Mouse (Mus musculus) CH12.LX (cell line): ENCODE measurements around the gene Ift140. TPM values are rescaled to one million over a fixed set of nuclear protein-coding genes. Genes with fewer than 3 reads are reported as not detected.

ENCODE experiments used
- DNase-seq: peaks from one replicate; pipeline ENCODE4 v3.0.0-alpha.2; 2013; ENCODE audit errors: extremely low read depth
- H3K27ac ChIP-seq: 2 replicates; pipeline ENCODE4 v1.5.1; 2012; ENCODE audit warnings: low read depth, mild to moderate bottlenecking, control low read depth, moderate library complexity; ENCODE audit not compliant: insufficient read depth
- H3K27me3 ChIP-seq: replicated peaks from 2 replicates; pipeline ENCODE3; 2012; ENCODE audit warnings: inconsistent platforms
- H3K36me3 ChIP-seq, 2 experiments: replicated peaks in 1 of 2; 2 replicates each; pipeline versions ENCODE3 to v1.6.1; 2012; ENCODE audit warnings: inconsistent platforms in 1 of 2, low read length in 1 of 2, mild to moderate bottlenecking in 1 of 2, mixed read lengths in 1 of 2, moderate library complexity in 1 of 2; ENCODE audit not compliant: control insufficient read depth in 1 of 2, insufficient read depth in 1 of 2
- H3K4me1 ChIP-seq, 2 experiments: 2 replicates each; pipeline ENCODE4 v1.6.1; 2012; ENCODE audit warnings: inconsistent platforms in 1 of 2, moderate library complexity in 1 of 2; ENCODE audit not compliant: insufficient read depth in 2 of 2, control insufficient read depth in 1 of 2
- H3K4me2 ChIP-seq: 2 replicates; pipeline ENCODE4 v1.6.1; 2012; ENCODE audit warnings: low read depth, mild to moderate bottlenecking, control low read depth; ENCODE audit not compliant: poor library complexity, insufficient read depth, severe bottlenecking
- H3K4me3 ChIP-seq, 3 experiments: fragments of 150-350 bp in 1 of 3; sonication (generic) in 1 of 3; replicated peaks in 1 of 3; 2 replicates each; pipeline versions ENCODE3 to v1.5.1; 2011 to 2012; ENCODE audit warnings: low read depth in 2 of 3, low read length in 2 of 3, mild to moderate bottlenecking in 2 of 3, moderate library complexity in 2 of 3, control low read depth in 1 of 3, improper control_type of control experiment in 1 of 3, inconsistent platforms in 1 of 3, mixed read lengths in 1 of 3; ENCODE audit not compliant: poor library complexity in 1 of 3
- H3K79me2 ChIP-seq: replicated peaks from 2 replicates; pipeline ENCODE4 v1.6.1; 2012; ENCODE audit warnings: mild to moderate bottlenecking, moderate library complexity; ENCODE audit not compliant: control insufficient read depth, poor library complexity, insufficient read depth, severe bottlenecking; ENCODE audit errors: extremely low read depth
- H3K9ac ChIP-seq: 2 replicates; pipeline ENCODE4 v1.6.1; 2012; ENCODE audit warnings: low read depth, mild to moderate bottlenecking, control low read depth, moderate library complexity; ENCODE audit not compliant: insufficient read depth
- H3K9me3 ChIP-seq: replicated peaks from 2 replicates; pipeline ENCODE3; 2012; ENCODE audit warnings: low read length, inconsistent platforms, mixed read lengths
- BHLHE40 ChIP-seq: IDR thresholded peaks from 2 replicates; pipeline ENCODE4 v1.6.1; 2011; ENCODE audit warnings: mild to moderate bottlenecking, low read depth, low read length, improper control_type of control experiment
- CHD1 ChIP-seq: IDR thresholded peaks from 2 replicates; pipeline ENCODE4 v1.6.1; 2012; ENCODE audit warnings: low read depth, low read length, improper control_type of control experiment, inconsistent platforms
- CHD2 ChIP-seq: IDR thresholded peaks from 2 replicates; pipeline ENCODE4 v1.6.1; 2011; ENCODE audit warnings: low read length, improper control_type of control experiment
- E2F4 ChIP-seq: IDR thresholded peaks from 2 replicates; pipeline ENCODE4 v1.6.1; 2011; ENCODE audit warnings: low read depth, low read length, improper control_type of control experiment; ENCODE audit not compliant: insufficient replicate concordance
- GABPA ChIP-seq: IDR thresholded peaks from 2 replicates; pipeline ENCODE4 v1.6.1; 2012; ENCODE audit warnings: low read depth, low read length, improper control_type of control experiment, inconsistent platforms; ENCODE audit not compliant: insufficient replicate concordance
- JUN ChIP-seq: IDR thresholded peaks from 2 replicates; pipeline ENCODE4 v1.6.1; 2011; ENCODE audit warnings: low read depth, mild to moderate bottlenecking, low read length, improper control_type of control experiment, moderate library complexity; ENCODE audit not compliant: insufficient read depth
- KAT2A ChIP-seq: IDR thresholded peaks from 2 replicates; pipeline ENCODE4 v1.6.1; 2012; ENCODE audit warnings: low read length, improper control_type of control experiment, inconsistent platforms; ENCODE audit not compliant: insufficient replicate concordance
- MAFK ChIP-seq: IDR thresholded peaks from 2 replicates; pipeline ENCODE4 v1.6.1; 2011; ENCODE audit warnings: low read length, improper control_type of control experiment; ENCODE audit not compliant: insufficient replicate concordance
- MAX ChIP-seq: IDR thresholded peaks from 2 replicates; pipeline ENCODE4 v1.6.1; 2011; ENCODE audit warnings: low read length, improper control_type of control experiment
- MEF2A ChIP-seq: IDR thresholded peaks from 2 replicates; pipeline ENCODE4 v1.6.1; 2014; ENCODE audit warnings: low read depth, mild to moderate bottlenecking, inconsistent platforms, low read length, improper control_type of control experiment, borderline replicate concordance
- MYC ChIP-seq: IDR thresholded peaks from 2 replicates; pipeline ENCODE4 v1.6.1; 2011; ENCODE audit warnings: low read depth, mild to moderate bottlenecking, improper control_type of control experiment, low read length
- NELFE ChIP-seq: IDR thresholded peaks from 2 replicates; pipeline ENCODE4 v1.6.1; 2011; ENCODE audit warnings: low read depth, low read length, improper control_type of control experiment
- NRF1 ChIP-seq: IDR thresholded peaks from 2 replicates; pipeline ENCODE4 v1.6.1; 2014; ENCODE audit warnings: low read depth, mild to moderate bottlenecking, inconsistent platforms, low read length, improper control_type of control experiment, moderate library complexity
- PAX5 ChIP-seq: IDR thresholded peaks from 2 replicates; pipeline ENCODE4 v1.6.1; 2012; ENCODE audit warnings: low read length, inconsistent platforms, mixed read lengths
- POLR2A ChIP-seq: IDR thresholded peaks from 2 replicates; pipeline ENCODE4 v1.6.1; 2011; ENCODE audit warnings: low read depth, mild to moderate bottlenecking, improper control_type of control experiment, low read length
- RAD21 ChIP-seq: IDR thresholded peaks from 2 replicates; pipeline ENCODE4 v1.6.1; 2011; ENCODE audit warnings: low read depth, mild to moderate bottlenecking, low read length, improper control_type of control experiment, moderate library complexity
- RCOR1 ChIP-seq: conservative IDR thresholded peaks from 2 replicates; pipeline ENCODE4 v1.6.1; 2012; ENCODE audit warnings: low read depth, mild to moderate bottlenecking, inconsistent platforms, low read length, improper control_type of control experiment
- SIN3A ChIP-seq: IDR thresholded peaks from 2 replicates; pipeline ENCODE4 v1.6.1; 2012; ENCODE audit warnings: low read length, improper control_type of control experiment, inconsistent platforms
- SMC3 ChIP-seq: IDR thresholded peaks from 2 replicates; pipeline ENCODE4 v1.6.1; 2011; ENCODE audit warnings: low read depth, low read length, improper control_type of control experiment
- USF1 ChIP-seq: IDR thresholded peaks from 2 replicates; pipeline ENCODE4 v1.6.1; 2014; ENCODE audit warnings: low read depth, mild to moderate bottlenecking, inconsistent platforms, low read length, improper control_type of control experiment
- USF2 ChIP-seq: conservative IDR thresholded peaks from 2 replicates; pipeline ENCODE4 v1.6.1; 2011; ENCODE audit warnings: low read depth, low read length, improper control_type of control experiment
- ZC3H11A ChIP-seq: IDR thresholded peaks from 2 replicates; pipeline ENCODE4 v1.6.1; 2012; ENCODE audit warnings: low read depth, mild to moderate bottlenecking, inconsistent platforms, low read length, improper control_type of control experiment
- dilution Hi-C: fragments of 300-500 bp; cut with MboI; formaldehyde crosslinking; loops from 2 replicates; pipeline ENCODE4 v1.14.3; 2020; ENCODE audit warnings: low sequenced_read_pairs; ENCODE audit not compliant: extremely low pct_unique_long_range_greater_than_20kb, extremely low pct_ligation_motif_present
- in situ Hi-C: fragments of 300-500 bp; cut with MboI; formaldehyde crosslinking; loops from 3 replicates; pipeline ENCODE4 v1.14.3; 2019; ENCODE audit warnings: low sequenced_read_pairs, low pct_ligation_motif_present, low pct_unique_long_range_greater_than_20kb, mixed read lengths
- polyA plus RNA-seq: library from polyadenylated mRNA; unstranded; fragments of >175 nt; gene quantifications from 2 replicates; pipeline ENCODE4 v1.2.1, GENCODE M21; 2012; ENCODE audit warnings: low read depth; ENCODE audit not compliant: insufficient read length
- total RNA-seq, 2 experiments: library from RNA; depleted of rRNA; stranded (reverse); fragments of 300-350 nt in 1 of 2; fragments of >200 nt in 1 of 2; gene quantifications; 2 replicates each; pipeline ENCODE4 v1.2.3; 2012 to 2014

The Ift140 gene
- total and polyA plus RNA-seq, 3 experiments, result 24.4 to 34.8 (median 26.4) TPM

- Histone ChIP-seq H3K36me3 (peaks cover 73 to 94% of the 10 kb centered on the region in 2 experiments), H3K79me2 (no peaks in the 10 kb centered on the region), H3K4me1 (peaks cover 5 to 7% of the 10 kb centered on the region in 2 experiments; a peak in 3 of 4 replicates), H3K4me2 (no peak overlapping the region), H3K9me3 (no peaks in the 10 kb centered on the region), H3K27ac (no peak overlapping the region), H3K4me3 (no peak overlapping the region), H3K9ac (no peak overlapping the region), H3K27me3 (no peaks in the 10 kb centered on the region)
- dilution Hi-C loops (no loop called here), in situ Hi-C loops (no loop called here)
- no peak for DNase-seq
- TF ChIP-seq PAX5 (no peak), KAT2A (no peak), NELFE (no peak), JUN (no peak), SMC3 (no peak), MYC (no peak), CHD2 (no peak), CHD1 (no peak), MAFK (no peak), BHLHE40 (no peak), MEF2A (no peak), USF1 (no peak)
Observed at GRCm38 (mm10) chr17:24987221-24987620, 28.7 kb upstream of the Ift140 start.

GRCm38 (mm10) chr17:24994721-24995120 is 21.2 kb upstream of the Ift140 start:
- H3K27me3 ChIP-seq, result no peaks in the 10 kb centered on the region
- in situ Hi-C loops (no loop called here), dilution Hi-C loops (no loop called here)

More at GRCm38 (mm10) chr17:24994721-24995120, 21.2 kb upstream of the Ift140 start:
- H3K36me3 ChIP-seq, result peaks cover 75 to 98% of the 10 kb centered on the region in 2 experiments
- no peak overlapping the region for H3K9ac ChIP-seq
- H3K9me3 ChIP-seq, result no peaks in the 10 kb centered on the region
- no peak for DNase-seq
- no peak overlapping the region for H3K27ac ChIP-seq
- H3K4me2 ChIP-seq, result no peak overlapping the region
- no peaks in the 10 kb centered on the region for H3K79me2 ChIP-seq
- no peak overlapping the region for H3K4me3 ChIP-seq
- H3K4me1 ChIP-seq, result no peaks in the 10 kb centered on the region
- no peak for TF ChIP-seq SIN3A
- no peak for TF ChIP-seq E2F4
- TF ChIP-seq MEF2A, result no peak
- no peak for TF ChIP-seq MAX
- no peak for TF ChIP-seq RAD21
- TF ChIP-seq CHD2, result no peak
- TF ChIP-seq MYC, result no peak
- no peak for TF ChIP-seq GABPA
- TF ChIP-seq ZC3H11A, result no peak
- no peak for TF ChIP-seq POLR2A
- no peak for TF ChIP-seq NELFE
- TF ChIP-seq USF2, result no peak
- TF ChIP-seq JUN, result no peak
- TF ChIP-seq RCOR1, result no peak
- no peak for TF ChIP-seq NRF1
- TF ChIP-seq, all 38 proteins: peak for 0
